Mouse (Mus musculus) thymus, adult 18-20 months (tissue): ENCODE results near the gene Pdcd2.
"Not testable (repeated sequence)": the region's sequence is repeated elsewhere in the genome, so short reads cannot be mapped to it uniquely, and the experiment has no call there.

ENCODE experiments used
- DNase-seq, 2 experiments: peaks; one replicate each; pipeline ENCODE4 v3.0.0; 2022; ENCODE audit warnings: mixed read lengths in 2 of 2

The Pdcd2 gene

GRCm38 (mm10) chr17:15526986-15527810, at the start of gene Pdcd2:
Gene Pdcd2, minus strand, starts transcription at chr17:15527301.
- peak; percentile 92 to 93 for DNase-seq

DNA sequence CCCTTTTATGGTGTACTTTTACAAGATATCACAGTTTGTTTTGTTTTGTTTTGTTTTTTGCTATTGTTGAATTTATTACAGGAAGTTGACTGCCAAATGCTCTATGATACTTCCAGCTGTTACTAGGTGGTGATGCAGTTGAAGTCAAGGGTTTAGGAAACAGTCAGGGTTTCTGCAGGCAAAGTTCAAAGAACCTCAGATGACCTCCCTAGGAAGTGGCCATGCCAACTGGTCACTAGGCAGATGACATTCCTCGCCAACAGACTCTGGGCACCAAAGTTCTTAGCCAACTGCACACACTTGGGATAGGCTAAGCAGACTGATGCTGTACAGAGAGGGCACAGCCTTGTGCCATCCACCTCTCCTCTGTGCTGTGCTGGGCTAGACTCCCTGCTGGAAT, 48.0 kb upstream of the Pdcd2 start:
- no peak for DNase-seq

- DNase-seq = no peak
Measured at GRCm38 (mm10) chr17:15566908-15567307, 39.8 kb upstream of the Pdcd2 start.

DNA sequence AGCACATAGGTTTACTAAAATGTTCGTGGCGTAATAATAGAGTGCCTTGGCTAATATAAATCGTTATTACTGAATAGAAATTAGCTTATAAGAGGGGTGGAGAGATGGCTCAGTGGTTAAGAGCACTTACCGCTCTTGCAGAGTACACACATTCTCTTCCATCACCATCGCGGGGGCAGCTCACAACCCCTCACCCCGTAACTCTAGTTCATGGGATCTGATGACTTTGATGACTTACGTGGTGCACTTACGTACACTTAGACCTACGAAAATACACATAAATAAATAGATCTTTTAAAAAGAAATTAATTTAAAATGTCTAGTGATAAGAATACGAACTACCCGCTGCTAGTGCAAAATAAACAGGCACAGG, 37.8 kb upstream of the Pdcd2 start:
- DNase-seq = no peak

DNA sequence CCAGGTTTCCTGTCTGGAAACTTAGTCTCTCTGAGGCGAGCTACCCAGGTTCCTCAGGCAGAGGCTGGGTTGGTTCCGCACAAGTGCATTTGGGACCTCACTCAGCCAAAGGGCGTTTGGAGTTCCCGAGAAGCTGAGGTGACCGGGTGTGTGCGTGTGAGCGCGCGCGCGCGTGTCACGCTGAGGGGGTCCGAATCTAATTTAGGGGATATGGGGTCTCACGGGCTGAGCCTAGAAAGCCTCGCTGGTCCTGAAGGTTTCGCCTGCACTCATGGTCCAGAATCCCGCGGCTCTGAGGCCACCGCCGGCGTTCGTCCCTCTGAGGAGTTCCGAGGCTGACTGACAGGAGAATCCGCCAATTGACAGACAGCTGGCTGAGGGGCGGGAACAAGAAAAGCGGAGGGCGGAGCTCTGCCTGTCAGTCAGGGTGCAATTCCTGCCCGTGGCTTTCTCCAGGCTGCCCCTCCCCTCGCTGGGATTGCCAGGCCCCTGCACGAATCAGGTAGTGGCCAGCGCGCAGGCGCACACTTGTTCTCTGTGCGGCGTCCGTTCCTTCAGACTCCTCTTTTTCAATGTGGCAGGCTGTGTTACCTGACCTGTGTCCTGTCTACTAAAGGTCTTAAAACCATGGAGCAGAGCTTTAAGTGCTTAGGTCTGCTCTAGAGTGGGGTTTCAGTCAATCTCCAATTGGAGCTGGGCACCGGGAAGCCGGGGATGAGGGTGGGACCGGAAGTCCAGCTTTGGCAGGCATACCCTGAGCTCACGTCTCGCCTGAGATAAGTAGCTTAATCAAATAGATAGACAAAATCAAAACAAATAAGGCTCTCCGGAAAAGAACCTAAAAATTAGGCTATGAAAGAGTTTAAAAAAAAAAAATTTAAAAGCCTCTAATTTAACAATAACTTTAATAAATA, 37.2 kb upstream of the Pdcd2 start, which contains the start of gene Prdm9:
Gene Prdm9, minus strand, starts transcription at position 341 of the 914 bp plus-strand sequence.
- DNase-seq = peak; percentile 98

DNA sequence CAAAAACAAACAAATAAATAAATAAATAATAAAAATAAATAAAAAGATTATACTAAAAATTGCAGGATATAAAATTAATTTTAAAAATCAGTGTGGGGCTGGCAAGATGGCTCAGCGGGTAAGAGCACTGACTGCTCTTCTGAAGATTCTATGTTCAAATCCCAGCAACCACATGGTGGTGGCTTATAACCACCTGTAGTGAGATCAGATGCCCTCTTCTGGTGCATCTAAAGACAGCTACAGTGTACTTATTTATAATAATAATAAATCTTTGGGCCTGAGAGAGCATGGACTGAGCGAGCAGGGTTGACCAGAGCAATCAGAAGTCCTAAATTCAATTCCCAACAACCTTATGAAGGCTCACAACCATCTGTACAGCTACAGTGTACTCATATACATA, 32.8 kb upstream of the Pdcd2 start:
- no peak for DNase-seq

DNA sequence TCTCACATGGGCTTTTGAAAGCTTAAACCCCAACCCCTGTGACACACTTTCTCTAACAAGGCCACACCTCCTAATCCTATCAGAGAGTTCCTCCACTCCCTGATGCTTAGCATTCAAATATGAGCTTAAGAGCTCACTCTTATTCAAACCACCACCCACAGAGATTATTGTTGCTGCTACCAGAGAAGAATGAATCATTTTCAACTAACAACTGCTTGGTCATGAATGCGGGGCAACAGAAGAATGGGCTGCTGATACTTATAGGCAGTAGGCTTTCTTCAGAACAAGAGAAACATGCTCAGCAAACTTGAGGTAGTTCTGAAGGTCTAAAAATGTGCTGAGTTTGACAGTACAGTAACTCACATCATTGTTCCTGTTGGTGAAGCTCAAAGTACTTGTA, 22.6 kb upstream of the Pdcd2 start:
- DNase-seq = no peak

- DNase-seq = no peak
Measured at GRCm38 (mm10) chr17:15546440-15546839, 19.3 kb upstream of the Pdcd2 start.

DNA sequence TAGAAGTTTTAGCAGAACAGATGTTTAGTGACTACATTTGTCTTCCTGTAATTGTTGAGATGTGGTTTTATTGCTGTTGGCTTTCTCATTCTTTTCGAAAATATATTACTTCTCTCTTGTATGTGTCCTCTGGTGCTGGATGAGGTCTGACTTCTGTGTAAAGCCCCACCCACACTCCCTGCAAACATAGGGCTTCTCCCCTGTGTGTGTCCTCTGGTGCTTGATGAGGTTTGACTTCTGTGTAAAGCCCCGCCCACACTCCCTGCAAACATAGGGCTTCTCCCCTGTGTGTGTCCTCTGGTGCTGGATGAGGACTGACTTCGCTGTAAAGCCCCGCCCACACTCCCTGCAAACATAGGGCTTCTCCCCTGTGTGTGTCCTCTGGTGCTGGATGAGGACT, 16.8 kb upstream of the Pdcd2 start:
- not testable (repeated sequence) for DNase-seq

GRCm38 (mm10) chr17:15540309-15540708, 13.2 kb upstream of the Pdcd2 start:
- DNase-seq = no peak

- no peak for DNase-seq
Measured at GRCm38 (mm10) chr17:15536457-15536904, 9.4 kb upstream of the Pdcd2 start.

DNA sequence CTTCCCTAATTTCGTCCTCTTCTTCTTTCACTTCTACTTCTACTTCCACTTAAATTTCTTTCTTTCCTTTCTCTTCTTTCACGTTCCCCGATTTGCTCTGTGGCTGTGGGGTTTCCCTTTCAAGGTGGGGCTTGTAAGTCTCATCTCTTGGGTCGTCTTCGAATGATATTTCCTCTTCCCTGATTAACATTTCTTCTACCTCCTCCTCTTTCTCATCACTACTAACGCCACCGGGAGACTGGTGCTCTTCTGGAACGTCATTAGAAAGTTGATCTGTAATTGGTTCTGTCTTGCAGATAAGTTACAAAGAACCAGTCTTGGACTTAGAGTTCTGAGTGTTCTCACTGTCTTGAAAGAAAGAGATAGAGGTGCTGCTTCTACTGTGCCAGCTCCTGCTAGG, 8.8 kb upstream of the Pdcd2 start:
- no peak for DNase-seq

DNA sequence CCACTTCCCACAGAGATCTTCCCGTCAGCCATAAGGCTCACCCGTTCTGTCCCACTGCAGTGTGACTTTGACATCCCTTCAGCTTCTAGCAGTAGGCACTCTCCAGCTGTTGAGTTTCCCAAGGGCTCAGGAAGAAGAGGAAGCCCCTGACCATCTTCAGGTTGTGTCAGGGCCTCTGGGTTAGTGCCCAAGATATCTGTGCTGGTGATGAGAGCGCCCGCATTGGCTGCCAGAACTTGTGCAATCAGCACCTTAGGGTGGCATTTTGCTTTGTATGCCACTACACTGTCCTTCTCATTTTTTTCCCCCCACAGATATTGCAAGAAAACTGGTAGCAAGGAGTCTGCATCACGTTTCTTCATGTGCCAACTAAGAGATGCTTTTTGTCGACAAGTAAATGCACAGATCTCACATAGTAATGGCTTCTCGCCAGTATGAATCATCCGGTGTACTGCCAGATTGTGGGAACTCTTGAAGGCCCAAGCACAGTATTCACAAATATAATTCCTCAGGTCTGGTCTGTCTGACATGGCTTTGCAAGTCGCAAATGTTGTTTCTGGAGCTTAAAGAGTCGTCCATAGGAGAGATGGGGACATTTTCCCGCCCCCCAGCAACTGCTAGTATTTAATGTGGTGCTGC, 8.2 kb upstream of the Pdcd2 start:
- DNase-seq = no peak

DNA sequence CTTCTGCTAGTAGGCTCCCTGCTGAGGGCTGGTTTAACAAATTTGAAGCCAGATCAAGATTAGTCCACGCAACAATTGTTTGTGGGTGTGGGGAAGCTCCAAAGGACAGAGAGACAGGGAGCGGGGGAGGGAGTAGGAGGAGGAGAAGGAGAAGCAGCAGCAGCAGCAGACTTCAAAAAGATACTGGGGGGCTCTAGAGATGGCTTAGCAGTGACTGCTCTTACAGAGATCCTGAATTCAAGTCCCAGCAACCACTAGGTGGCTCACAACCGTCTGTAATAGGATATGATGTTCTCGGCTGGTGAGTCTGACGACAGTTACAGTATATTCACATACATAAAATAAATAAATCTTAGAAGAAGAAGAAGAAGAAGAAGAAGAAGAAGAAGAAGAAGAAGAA, 3.0 kb upstream of the Pdcd2 start:
- peak; percentile 9 to 17 for DNase-seq

DNA sequence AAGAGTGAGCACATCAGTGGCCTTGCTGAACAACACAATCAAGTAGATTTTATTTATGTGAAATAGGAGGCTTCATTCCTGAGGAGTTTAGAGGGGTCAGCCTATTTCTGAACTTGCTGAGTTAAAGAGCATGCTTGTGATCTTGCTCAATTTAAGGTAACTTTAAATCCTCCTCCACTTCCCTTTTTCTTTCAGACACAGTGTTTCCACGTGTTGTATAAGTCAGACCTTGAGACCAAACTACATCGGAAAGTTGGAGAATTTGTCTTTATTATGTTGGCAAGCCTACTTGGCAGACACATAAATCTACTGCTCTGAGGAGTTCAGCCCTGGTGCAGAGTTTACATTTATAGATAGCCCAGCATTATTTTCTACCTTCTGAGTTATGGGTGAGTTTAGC, 1.8 kb upstream of the Pdcd2 start:
- no peak for DNase-seq

- DNase-seq = no peak
Measured at GRCm38 (mm10) chr17:15527811-15528136, 673 bp upstream of the Pdcd2 start.

GRCm38 (mm10) chr17:15526304-15526703, 797 bp downstream of the Pdcd2 start:
- no peak for DNase-seq

DNA sequence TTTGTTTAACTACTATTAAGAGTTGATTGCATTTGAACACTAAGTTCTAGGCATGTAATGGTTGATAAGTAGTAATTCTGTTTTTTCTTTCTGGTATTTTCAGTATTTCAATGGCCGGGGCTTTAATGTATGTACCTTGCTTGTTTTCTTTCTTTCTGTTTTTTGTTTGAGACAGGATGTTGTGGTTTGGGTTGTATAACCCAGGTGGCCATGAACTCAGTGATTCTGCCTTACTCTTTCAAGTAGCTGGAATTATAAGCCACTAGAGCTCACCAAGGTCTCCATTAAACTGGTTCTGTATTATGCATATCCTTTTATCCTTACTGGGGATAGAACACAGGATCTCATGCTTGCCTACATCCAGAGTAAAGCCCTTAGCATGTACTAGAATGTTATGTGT, 8.3 kb downstream of the Pdcd2 start:
- no peak for DNase-seq

DNA sequence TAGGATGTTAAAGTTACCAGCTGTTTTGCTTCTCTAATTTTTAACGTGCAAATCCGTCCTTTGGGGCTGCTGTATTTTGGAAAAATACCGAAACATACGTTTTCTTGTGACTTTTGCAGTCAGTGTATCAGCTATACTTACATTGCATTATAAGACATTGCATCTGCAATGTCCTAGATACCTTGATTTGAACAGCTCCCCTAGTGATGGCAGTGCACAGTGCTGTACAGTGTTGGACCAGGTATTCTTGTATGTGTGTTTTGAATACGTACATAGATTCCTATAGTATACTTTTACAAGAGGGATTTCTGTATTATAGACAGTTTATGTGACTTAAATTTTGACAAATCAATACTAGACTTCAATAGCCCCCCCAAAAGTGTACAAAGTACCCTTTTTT, 8.9 kb downstream of the Pdcd2 start:
- DNase-seq = no peak

DNA sequence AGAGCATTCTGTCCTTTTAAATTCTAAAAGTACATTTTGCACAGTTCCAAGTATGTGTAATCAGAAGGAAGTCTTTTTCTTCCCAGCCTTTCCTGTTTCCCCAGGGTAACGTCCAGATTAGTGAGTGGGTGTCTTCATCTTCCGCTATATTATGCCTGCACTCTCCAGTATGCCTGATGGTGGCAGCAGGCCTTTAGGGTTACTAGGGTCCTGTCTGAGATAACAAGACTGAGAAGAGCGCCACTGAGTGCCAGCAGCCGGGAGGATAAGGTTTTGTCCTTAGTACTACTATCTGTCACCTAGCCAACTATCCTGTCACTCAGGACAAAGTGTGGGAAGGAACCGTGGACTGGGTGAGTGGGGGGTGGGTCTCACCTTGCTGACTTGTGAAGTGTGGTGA, 9.3 kb downstream of the Pdcd2 start:
- no peak for DNase-seq

DNA sequence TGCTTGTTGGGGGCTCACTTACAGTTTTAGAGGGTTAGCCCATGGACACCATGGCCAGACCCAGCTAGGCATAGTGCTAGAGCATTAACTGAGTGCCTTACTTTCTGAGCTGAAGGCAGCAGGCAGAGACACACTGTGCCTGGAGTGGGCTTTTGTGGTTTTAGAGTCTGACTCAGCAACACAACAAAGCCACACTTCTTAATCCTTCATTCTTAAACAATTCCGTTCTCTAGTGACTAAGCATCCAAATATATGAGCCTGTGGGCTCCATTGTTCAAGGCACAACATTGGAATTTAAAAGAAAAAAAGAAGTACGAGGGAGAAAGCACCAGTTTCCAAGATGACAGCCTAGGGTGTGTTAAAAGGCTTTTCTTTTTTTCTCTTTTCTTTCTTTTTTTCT, 16.4 kb downstream of the Pdcd2 start:
- DNase-seq = no peak

DNA sequence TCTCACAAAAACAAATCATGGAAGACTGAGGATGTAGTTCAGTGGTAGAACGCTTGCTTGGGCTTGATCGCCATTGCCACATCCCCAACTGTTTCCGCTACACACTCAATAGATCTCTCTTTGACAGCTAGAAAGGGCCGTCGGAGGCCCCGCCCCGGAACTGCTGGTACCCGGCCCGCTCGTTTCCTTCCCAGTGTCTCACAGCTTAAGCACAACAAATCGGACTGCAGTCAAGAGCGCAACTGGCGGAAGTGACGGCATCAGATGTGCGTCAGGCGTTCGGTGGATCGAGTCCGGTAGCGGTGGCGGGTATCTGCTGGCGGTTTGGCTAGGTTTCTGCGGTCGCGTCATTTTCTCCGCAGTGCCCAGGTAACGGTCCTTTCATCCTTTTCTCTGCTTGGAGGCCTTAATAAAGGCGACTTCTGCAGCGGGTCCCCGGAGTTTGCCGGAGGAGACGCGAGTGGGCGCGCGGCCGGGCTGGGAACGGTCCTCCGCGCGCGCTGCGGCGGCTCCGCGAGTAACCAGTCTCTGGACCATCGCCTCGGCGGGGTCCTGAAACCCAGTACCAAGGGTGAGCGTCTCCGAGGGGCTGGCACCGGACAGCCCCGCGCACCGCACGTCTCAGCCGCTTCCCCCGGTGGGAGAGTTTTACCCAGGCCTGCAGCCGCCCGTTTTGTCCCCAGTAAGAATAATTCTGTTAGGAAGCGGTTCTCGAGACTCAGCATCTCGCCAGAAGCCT, 27.3 kb downstream of the Pdcd2 start, which contains the start of the genes Psmb1 and Tbp:
Gene Psmb1, minus strand, starts transcription at position 96 of the 739 bp plus-strand sequence.
Gene Tbp, plus strand, starts transcription at position 233 of the 739 bp plus-strand sequence.
- DNase-seq = peak; percentile 95 to 97

DNA sequence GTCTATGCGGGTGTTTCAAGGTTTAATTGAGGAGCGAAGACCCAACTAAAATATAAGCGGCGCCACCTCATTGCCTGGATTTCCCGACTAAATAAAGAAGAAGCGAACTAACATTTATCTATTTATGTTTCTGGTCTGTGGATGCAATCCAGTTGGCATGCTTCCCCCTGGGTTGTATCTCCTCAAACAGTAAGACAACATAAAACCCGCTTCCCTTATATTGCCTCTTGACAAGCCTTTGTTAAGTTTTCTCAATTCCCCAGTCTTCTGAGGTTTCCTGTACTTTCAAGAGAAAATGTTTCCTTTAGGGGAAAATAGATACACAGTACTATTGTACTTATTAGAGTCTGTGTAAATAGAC, 28.4 kb downstream of the Pdcd2 start:
- no peak for DNase-seq
